Mouse (Mus musculus) midbrain, embryonic 13.5 days (tissue): ENCODE measurements at regions not wholly inside any gene's neighbourhood (a gene's known extent, or its start where the extent isn't known, plus 50 kb on each side); places are given as distances from the start of the nearest gene placed in this dataset.
"Not testable (repeated sequence)": the region's sequence is repeated elsewhere in the genome, so short reads cannot be mapped to it uniquely, and the experiment has no call there.

Experiments used
- ATAC-seq: fragments of 200-750 bp; cut with Nextera tagmentation; 2 replicates; pipeline ENCODE4 v1.8.0; 2017; ENCODE audit warnings: mild to moderate bottlenecking, moderate TSS enrichment, moderate library complexity
- H3K27ac ChIP-seq: fragments of 300-500 bp; sonication (generic); 2 replicates; pipeline ENCODE4 v1.5.1; 2015; ENCODE audit warnings: inconsistent platforms, mild to moderate bottlenecking, moderate library complexity
- H3K27me3 ChIP-seq: fragments of 300-500 bp; sonication (generic); 2 replicates; pipeline ENCODE4 v1.6.1; 2015; ENCODE audit warnings: mild to moderate bottlenecking, inconsistent platforms
- H3K36me3 ChIP-seq: fragments of 300-500 bp; sonication (generic); 2 replicates; pipeline ENCODE4 v1.6.1; 2015; ENCODE audit warnings: mild to moderate bottlenecking, inconsistent platforms
- H3K4me1 ChIP-seq: fragments of 300-500 bp; sonication (generic); replicated peaks from 2 replicates; pipeline ENCODE4 v1.6.1; 2015; ENCODE audit warnings: inconsistent platforms
- H3K4me2 ChIP-seq: fragments of 300-500 bp; sonication (generic); replicated peaks from 2 replicates; pipeline ENCODE4 v1.6.1; 2015; ENCODE audit warnings: moderate library complexity, mild to moderate bottlenecking, inconsistent platforms
- H3K4me3 ChIP-seq: fragments of 300-500 bp; sonication (generic); replicated peaks from 2 replicates; pipeline ENCODE4 v1.5.1; 2015; ENCODE audit warnings: mild to moderate bottlenecking, inconsistent platforms
- H3K9ac ChIP-seq: fragments of 300-500 bp; sonication (generic); replicated peaks from 2 replicates; pipeline ENCODE4 v1.6.1; 2015; ENCODE audit warnings: mild to moderate bottlenecking, inconsistent platforms
- H3K9me3 ChIP-seq: fragments of 300-500 bp; sonication (generic); 2 replicates; pipeline ENCODE4 v1.6.1; 2016; ENCODE audit warnings: mild to moderate bottlenecking, inconsistent platforms
- WGBS: fragments of 180-500 bp; shearing (Covaris S2); methylation state at CpG from one replicate; pipeline ENCODE4 v1.1.7; 2015; 5-methylcytosine and 5-hydroxymethylcytosine counted together

DNA sequence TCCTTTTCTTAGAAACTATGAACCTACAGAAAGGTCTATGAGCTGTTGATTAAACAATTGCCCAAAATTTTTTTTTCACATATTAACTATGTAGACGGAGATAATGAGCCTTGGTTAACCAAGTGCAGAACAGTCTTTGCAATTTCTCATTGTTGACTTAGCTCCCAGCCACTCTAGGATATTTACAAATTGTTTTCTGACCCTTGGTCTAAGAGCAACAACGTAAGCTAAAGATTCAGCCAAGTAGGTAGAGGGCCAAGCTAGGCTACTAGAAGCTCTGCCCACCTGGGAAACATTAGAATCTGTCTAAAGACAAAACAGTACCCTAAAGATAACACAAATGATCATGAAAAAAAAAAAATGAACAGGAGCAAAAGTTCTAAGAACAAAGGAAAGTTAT is 67.5 kb upstream of the Map9 start:
- Histone ChIP-seq H3K9ac (no peak overlapping the region), H3K27ac (no peak overlapping the region), H3K27me3 (no peaks in the 10 kb centered on the region), H3K4me3 (no peak overlapping the region), H3K4me1 (no peaks in the 10 kb centered on the region), H3K36me3 (no peaks in the 10 kb centered on the region), H3K9me3 (no peaks in the 10 kb centered on the region), H3K4me2 (no peak overlapping the region)
- ATAC-seq, result no peak
- 86% methylated on average over 2 of the region's 2 CpGs for WGBS

DNA sequence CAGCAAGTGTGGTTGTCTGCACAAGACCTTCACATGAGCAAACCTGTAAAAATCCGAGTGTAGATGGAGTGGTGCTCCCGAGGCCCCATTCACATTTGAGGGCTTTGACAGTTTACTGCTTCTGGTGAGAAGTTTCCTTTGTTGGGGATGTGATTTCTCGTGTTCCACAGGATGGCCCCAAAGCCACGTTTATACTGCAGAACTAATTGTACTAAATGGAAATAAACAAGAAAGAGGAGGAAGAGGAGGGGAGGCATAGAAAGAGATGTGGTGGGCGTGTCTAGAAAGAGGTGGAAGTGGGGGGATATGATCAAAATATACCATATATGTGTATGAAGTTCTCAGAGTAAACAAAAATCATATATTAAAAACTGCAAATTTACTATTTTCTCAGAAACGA is 68.8 kb upstream of the Map9 start:
- H3K36me3 ChIP-seq, result no peaks in the 10 kb centered on the region
- no peak for ATAC-seq
- no peaks in the 10 kb centered on the region for H3K9me3 ChIP-seq
- no peaks in the 10 kb centered on the region for H3K4me1 ChIP-seq
- no peak overlapping the region for H3K4me2 ChIP-seq
- no peak overlapping the region for H3K27ac ChIP-seq
- no peaks in the 10 kb centered on the region for H3K27me3 ChIP-seq
- WGBS, result 83% methylated on average over 6 of the region's 6 CpGs
- H3K9ac ChIP-seq, result no peak overlapping the region
- no peak overlapping the region for H3K4me3 ChIP-seq

DNA sequence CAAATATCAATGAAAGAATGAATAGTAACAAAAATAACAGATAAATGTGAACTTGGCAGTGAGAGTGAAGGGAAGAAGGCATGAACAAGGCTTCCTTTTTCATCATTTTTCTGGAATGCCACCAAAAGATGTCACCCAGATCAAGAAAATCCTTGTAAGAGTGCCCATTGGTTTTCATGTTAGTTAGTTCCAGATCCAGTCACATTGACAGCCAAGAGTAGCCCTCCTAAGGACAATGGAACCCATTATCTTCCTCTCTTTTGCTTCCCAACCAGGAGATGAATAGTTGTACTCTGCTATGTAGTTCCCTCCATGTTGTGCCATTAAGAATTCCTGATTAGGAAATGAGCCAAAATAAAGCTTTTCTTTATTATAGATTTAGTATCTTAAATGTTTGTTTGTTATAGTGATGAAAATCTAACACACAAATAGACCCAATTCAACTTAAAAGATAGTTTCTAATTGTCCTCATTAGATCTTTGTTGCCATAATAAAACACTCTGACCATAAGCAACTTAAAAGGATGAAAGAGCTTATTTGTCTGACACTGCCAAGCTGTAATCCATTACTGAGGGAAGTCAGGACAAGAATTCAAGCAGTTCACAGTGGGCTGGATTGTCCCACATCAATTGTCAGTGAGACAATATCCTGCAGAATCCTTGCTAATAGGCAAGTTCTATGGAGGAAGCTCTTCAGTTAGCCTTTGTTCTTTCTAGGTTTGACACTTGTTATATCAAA is 80.7 kb upstream of the Map9 start:
- H3K36me3 ChIP-seq, result no peaks in the 10 kb centered on the region
- no peak overlapping the region for H3K4me3 ChIP-seq
- H3K27ac ChIP-seq, result no peak overlapping the region
- no peak overlapping the region for H3K9ac ChIP-seq
- H3K27me3 ChIP-seq, result no peaks in the 10 kb centered on the region
- ATAC-seq, result no peak
- H3K4me1 ChIP-seq, result peaks cover 15% of the 10 kb centered on the region
- H3K4me2 ChIP-seq, result no peak overlapping the region
- no peaks in the 10 kb centered on the region for H3K9me3 ChIP-seq

DNA sequence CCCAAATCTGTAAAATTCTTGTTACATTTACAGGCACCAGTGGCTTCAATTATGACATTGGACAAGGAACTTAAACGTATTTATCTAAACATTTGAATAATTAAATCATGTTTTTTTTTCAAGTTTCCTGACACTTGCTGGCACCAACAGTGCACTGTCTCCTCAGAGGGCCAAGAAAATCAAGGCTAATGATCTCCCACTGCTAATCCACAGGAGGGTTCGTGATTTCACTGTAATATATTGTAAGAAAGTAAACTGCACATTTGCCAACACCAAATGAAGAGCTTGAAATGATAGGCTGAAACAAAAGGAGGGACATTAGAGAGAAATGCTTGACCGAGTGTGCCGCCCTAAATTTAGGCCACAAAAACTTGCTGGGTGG is 82.0 kb upstream of the Map9 start:
- 79% methylated on average over 4 of the region's 4 CpGs for WGBS

DNA sequence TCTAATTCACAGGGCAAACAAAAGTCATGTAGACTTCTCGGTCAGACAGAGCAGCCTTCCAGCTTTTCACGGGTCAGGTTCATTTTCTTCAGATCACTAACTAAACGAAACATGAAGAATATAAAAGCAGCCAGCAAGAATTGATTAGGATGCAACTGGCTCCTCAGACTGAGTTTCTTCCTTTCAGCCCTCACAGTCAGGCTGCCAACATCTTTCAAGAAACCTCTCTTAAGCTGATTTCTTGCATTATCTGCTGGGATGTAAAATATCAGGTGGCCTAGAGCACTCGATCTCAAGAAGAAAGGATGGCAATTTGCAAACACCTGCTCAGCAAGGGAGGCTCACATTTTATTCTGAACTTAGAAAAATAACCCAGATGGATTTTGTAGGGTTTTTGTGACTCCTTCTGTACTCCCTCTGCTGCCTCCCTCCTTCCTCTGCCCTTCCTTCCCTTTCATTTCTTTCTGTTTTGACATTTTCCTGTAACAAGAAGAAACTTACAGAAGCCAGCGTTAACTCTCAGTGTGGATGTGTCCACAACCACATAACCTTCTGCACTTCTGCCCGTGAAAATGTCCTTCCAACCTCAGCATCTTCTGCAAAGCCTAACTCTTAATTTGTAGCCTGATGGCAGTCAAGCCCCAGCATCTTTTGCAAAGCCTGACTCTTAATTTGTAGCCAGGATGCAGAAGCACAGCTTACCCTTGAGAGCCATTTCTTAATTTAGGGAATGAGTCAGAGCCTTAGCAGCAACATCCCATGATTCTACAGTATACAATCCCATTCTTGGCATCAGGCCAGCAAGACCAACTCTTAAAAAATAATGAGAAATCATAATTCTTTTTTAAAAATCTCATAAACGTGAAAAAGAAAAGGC is 82.7 kb upstream of the Map9 start:
- Histone ChIP-seq H3K9me3 (no peaks in the 10 kb centered on the region), H3K4me3 (no peak overlapping the region), H3K27ac (peak overlapping the region; percentile 56; the same call in 1 of the 2 replicates), H3K36me3 (no peaks in the 10 kb centered on the region), H3K4me1 (peaks cover 15% of the 10 kb centered on the region), H3K9ac (no peak overlapping the region), H3K27me3 (no peaks in the 10 kb centered on the region), H3K4me2 (no peak overlapping the region)
- 59% methylated on average over 7 of the region's 7 CpGs for WGBS
- peak; percentile 62 for ATAC-seq

More for the DNA sequence above, 82.0 kb upstream of the Map9 start:
- no peak for ATAC-seq
- Histone ChIP-seq H3K9ac (no peak overlapping the region), H3K36me3 (no peaks in the 10 kb centered on the region), H3K4me3 (no peak overlapping the region), H3K4me2 (no peak overlapping the region), H3K27ac (no peak overlapping the region), H3K27me3 (no peaks in the 10 kb centered on the region), H3K9me3 (no peaks in the 10 kb centered on the region), H3K4me1 (peaks cover 15% of the 10 kb centered on the region)

DNA sequence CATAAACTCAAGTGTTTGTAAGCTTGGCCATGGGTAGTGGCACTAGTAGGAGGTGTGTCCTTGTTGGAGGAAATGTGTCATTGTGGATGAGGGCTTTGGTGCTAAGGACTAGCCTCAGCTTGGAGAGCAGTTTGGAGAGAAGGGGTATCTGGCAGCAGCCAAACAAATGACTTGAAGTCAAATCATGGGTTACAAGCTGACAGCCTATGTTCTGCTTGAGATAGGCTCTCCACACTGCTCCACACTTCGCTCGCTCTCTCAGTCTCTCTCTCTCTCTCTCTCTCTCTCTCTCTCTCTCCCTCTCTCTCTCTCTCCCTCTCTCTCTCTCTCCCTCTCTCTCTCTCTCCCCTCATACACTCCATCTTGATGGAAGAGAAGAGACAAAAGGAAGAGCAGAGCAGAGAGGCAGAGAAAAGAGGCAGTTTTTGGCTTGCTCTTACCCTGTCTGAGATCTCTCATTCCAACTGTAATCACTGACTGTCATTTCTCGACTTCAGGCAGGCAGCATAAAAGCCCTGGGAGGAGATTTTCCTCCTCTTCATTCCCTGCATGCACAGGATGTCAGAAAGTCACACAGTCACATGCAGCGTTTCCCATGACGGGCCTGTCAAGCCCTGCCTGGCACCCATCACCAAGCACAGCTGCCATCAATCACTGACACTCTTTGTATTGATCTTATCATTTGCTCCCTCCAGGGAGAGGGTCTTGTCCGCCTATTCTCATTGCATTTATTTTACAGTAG is 83.5 kb upstream of the Map9 start:
- peak overlapping the region; percentile 56; the same call in 1 of the 2 replicates for H3K27ac ChIP-seq
- H3K4me3 ChIP-seq, result no peak overlapping the region
- peak; percentile 81 for ATAC-seq
- H3K36me3 ChIP-seq, result no peaks in the 10 kb centered on the region
- no peaks in the 10 kb centered on the region for H3K9me3 ChIP-seq
- 57% methylated on average over 5 of the region's 6 CpGs for WGBS
- peaks cover 15% of the 10 kb centered on the region for H3K4me1 ChIP-seq
- no peak overlapping the region for H3K4me2 ChIP-seq
- no peak overlapping the region for H3K9ac ChIP-seq
- H3K27me3 ChIP-seq, result no peaks in the 10 kb centered on the region

DNA sequence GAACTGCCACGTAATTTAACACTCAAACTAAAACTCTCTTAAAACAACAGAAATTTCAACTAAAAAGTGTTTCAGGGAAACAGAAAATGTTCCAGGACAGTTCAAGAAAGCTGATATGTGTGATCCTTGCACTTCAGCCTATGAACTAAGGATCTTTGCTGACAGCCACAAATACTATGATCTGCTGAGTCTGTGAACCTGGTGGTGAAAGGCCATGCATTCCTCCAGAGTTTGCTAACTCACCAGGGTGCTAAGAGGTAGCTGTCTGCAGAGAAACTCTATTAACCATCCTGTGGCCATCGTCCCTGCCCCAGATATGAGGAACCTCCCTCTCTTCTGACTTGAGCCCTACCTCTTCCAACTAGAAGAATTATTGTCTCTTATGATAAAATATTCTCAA is 84.3 kb upstream of the Map9 start:
- not testable (repeated sequence) for H3K36me3 ChIP-seq, ATAC-seq, H3K27ac ChIP-seq, H3K4me3 ChIP-seq, H3K9me3 ChIP-seq, H3K27me3 ChIP-seq, H3K4me2 ChIP-seq, H3K9ac ChIP-seq
- H3K4me1 ChIP-seq, result peaks cover 15% of the 10 kb centered on the region
- 89% methylated on average over 2 of the region's 2 CpGs for WGBS

DNA sequence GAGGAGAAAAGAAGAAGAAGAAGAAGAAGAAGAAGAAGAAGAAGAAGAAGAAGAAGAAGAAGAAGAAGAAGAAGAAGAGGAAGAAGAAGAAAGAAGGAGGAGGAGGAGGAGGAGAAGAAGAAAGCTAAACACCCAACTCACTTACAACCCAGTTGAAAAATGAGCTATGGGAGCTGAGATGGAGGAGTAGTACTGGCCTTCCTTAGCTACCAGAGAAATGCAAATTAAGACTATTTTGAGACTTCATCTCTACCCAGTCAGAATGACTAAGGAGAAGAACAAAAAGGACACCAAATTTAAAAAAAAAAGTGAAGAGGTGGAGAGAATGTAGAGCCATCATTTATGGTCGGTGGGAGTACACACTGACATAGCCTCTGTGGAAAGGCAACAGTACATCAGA is 85.9 kb upstream of the Map9 start:
- H3K9me3 ChIP-seq, result no peaks in the 10 kb centered on the region
- H3K27ac ChIP-seq, result no peak overlapping the region
- 91% methylated on average over 1 of the region's 1 CpGs for WGBS
- no peaks in the 10 kb centered on the region for H3K36me3 ChIP-seq
- H3K4me2 ChIP-seq, result no peak overlapping the region
- H3K4me1 ChIP-seq, result peaks cover 15% of the 10 kb centered on the region
- H3K4me3 ChIP-seq, result no peak overlapping the region
- no peaks in the 10 kb centered on the region for H3K27me3 ChIP-seq
- H3K9ac ChIP-seq, result no peak overlapping the region
- ATAC-seq, result no peak

DNA sequence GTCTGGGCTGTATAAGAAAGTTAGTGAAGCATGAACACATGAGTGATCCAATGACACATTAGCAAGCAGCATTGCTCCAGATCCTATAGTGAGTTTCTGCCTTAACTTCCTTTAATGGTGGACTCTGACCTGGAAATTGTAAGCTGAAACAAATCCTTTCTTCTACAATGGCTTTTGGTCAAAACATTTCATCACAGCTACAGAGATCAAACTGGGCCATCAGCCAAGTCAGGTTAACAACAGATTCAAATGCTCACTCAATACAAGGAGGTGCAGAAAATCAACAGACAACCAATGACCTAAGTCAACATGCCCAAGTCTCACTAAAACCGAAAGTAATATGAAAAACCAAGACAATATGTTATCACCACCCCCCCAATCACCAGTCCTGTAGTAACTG is 91.9 kb upstream of the Map9 start:
- Histone ChIP-seq H3K27ac (no peak overlapping the region), H3K27me3 (no peaks in the 10 kb centered on the region), H3K4me2 (no peak overlapping the region), H3K36me3 (no peaks in the 10 kb centered on the region), H3K4me3 (no peak overlapping the region), H3K9me3 (no peaks in the 10 kb centered on the region), H3K9ac (no peak overlapping the region), H3K4me1 (no peaks in the 10 kb centered on the region)
- WGBS, result 86% methylated on average over 1 of the region's 1 CpGs
- no peak for ATAC-seq

DNA sequence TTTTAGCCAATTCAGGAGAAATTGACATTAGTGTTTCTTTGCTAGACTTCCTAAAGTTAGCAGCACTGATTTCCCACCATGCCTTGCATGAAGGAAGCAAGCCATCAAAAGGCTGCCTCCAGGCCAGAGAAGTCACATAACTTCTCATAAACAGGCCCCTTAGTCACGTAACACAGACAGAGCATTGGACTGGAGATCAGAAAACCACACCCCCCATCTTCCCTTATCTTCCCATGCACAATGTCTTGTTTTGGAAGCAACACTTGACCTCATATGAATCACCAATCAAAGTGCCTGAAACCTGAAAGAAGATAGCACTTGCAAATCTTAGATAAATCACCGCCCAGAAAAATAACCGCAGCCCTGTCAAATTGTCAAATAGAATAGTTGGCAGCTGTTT is 95.9 kb upstream of the Map9 start:
- H3K27me3 ChIP-seq, result no peaks in the 10 kb centered on the region
- no peaks in the 10 kb centered on the region for H3K9me3 ChIP-seq
- 93% methylated on average over 3 of the region's 3 CpGs for WGBS
- no peak overlapping the region for H3K4me2 ChIP-seq
- H3K36me3 ChIP-seq, result no peaks in the 10 kb centered on the region
- no peak overlapping the region for H3K4me3 ChIP-seq
- ATAC-seq, result no peak
- H3K4me1 ChIP-seq, result no peaks in the 10 kb centered on the region
- no peak overlapping the region for H3K9ac ChIP-seq
- no peak overlapping the region for H3K27ac ChIP-seq

DNA sequence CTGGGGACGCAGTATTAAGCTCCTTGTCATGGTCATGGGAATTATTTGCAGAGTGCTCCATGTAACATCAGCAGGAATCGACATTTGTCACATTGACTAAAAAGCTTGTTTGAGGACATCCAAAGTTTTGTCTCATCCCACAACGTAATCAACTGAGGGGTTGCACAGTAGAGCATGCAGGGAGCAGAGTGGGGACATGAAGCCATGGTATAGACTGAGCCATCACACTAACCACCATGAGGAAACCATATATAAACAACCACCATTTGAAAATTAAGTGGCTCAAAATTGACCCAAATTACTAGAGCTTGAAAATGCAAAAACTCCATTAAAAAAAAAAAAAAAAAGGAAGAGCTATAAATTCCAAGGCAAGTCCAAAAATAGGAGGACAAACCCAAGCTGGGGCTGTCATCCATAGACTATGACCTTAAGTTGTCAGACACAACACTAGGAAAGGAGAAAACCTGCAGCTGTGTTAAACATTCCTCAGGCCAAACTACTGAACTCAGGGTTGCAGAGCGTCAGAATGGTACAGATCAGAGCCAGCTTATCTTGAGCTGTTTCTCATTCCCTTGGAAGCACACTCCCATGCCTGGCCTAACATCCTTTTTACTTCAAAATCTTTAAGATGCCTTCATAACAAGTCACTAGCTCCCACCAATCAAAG is 97.7 kb upstream of the Map9 start:
- no peak overlapping the region for H3K4me3 ChIP-seq
- WGBS, result 91% methylated on average over 4 of the region's 4 CpGs
- no peak for ATAC-seq
- H3K27me3 ChIP-seq, result no peaks in the 10 kb centered on the region
- no peak overlapping the region for H3K27ac ChIP-seq
- no peaks in the 10 kb centered on the region for H3K4me1 ChIP-seq
- no peak overlapping the region for H3K4me2 ChIP-seq
- no peak overlapping the region for H3K9ac ChIP-seq
- H3K36me3 ChIP-seq, result no peaks in the 10 kb centered on the region
- no peaks in the 10 kb centered on the region for H3K9me3 ChIP-seq
